Mouse (Mus musculus): ENCODE measurements at regions not wholly inside any gene's neighbourhood (a gene's known extent, or its start where the extent isn't known, plus 50 kb on each side); places are given as distances from the start of the nearest gene placed in this dataset.

GRCm38 (mm10) chr3:154513566-154513965 is 82.9 kb upstream of the Cryz start:
- DNase-seq (ENCODE audit: low spot score), result no peak
- 86% methylated on average over 4 of the region's 4 CpGs for WGBS

GRCm38 (mm10) chr3:154510160-154510559 is 86.4 kb upstream of the Cryz start:
- H3K27ac ChIP-seq, result no peak overlapping the region
- WGBS, result 84% methylated on average over 3 of the region's 3 CpGs
- no peaks in the 10 kb centered on the region for H3K9me3 ChIP-seq
- DNase-seq (ENCODE audit: low spot score), result no peak
- no peaks in the 10 kb centered on the region for H3K36me3 ChIP-seq
- no peaks in the 10 kb centered on the region for H3K4me1 ChIP-seq
- no peaks in the 10 kb centered on the region for H3K27me3 ChIP-seq (ENCODE audit: insufficient read depth, poor library complexity, severe bottlenecking)
- no peak overlapping the region for H3K4me3 ChIP-seq

More at GRCm38 (mm10) chr3:154513566-154513965, 82.9 kb upstream of the Cryz start:
- Histone ChIP-seq H3K4me1 (no peaks in the 10 kb centered on the region), H3K9me3 (no peaks in the 10 kb centered on the region), H3K27ac (no peak overlapping the region), H3K4me3 (no peak overlapping the region), H3K27me3 (ENCODE audit: insufficient read depth, poor library complexity, severe bottlenecking) (no peaks in the 10 kb centered on the region), H3K36me3 (no peaks in the 10 kb centered on the region)

GRCm38 (mm10) chr3:154509394-154509793 is 87.1 kb upstream of the Cryz start:
- no peak for DNase-seq (ENCODE audit: low spot score)
- Histone ChIP-seq H3K27ac (no peak overlapping the region), H3K4me3 (no peak overlapping the region), H3K36me3 (no peaks in the 10 kb centered on the region), H3K27me3 (ENCODE audit: insufficient read depth, poor library complexity, severe bottlenecking) (no peaks in the 10 kb centered on the region), H3K4me1 (no peaks in the 10 kb centered on the region), H3K9me3 (no peaks in the 10 kb centered on the region)
- 76% methylated on average over 6 of the region's 6 CpGs for WGBS

GRCm38 (mm10) chr3:154493387-154493920 is 103.1 kb upstream of the Cryz start:
- DNase-seq (ENCODE audit: low spot score), result no peak
- Histone ChIP-seq H3K27me3 (ENCODE audit: insufficient read depth, poor library complexity, severe bottlenecking) (no peaks in the 10 kb centered on the region), H3K4me1 (no peaks in the 10 kb centered on the region), H3K4me3 (no peak overlapping the region), H3K9me3 (no peaks in the 10 kb centered on the region), H3K27ac (no peak overlapping the region), H3K36me3 (no peaks in the 10 kb centered on the region)
- 54% methylated on average over 2 of the region's 2 CpGs for WGBS

GRCm38 (mm10) chr3:154472426-154472825 is 124.1 kb upstream of the Cryz start:
- no peak for DNase-seq (ENCODE audit: low spot score)
- H3K4me1 ChIP-seq, result peaks cover 5% of the 10 kb centered on the region; the same call in 1 of the 2 replicates
- no peaks in the 10 kb centered on the region for H3K27me3 ChIP-seq (ENCODE audit: insufficient read depth, poor library complexity, severe bottlenecking)
- H3K4me3 ChIP-seq, result no peak overlapping the region
- H3K36me3 ChIP-seq, result no peaks in the 10 kb centered on the region
- WGBS, result 83% methylated on average over 2 of the region's 2 CpGs
- H3K9me3 ChIP-seq, result no peaks in the 10 kb centered on the region
- no peak overlapping the region for H3K27ac ChIP-seq

- Histone ChIP-seq H3K4me3 (peak overlapping the region; percentile 42), H3K27me3 (ENCODE audit: insufficient read depth, poor library complexity, severe bottlenecking) (no peaks in the 10 kb centered on the region), H3K36me3 (no peaks in the 10 kb centered on the region), H3K27ac (peak overlapping the region; percentile 53; the same call in 1 of the 2 replicates), H3K9me3 (no peaks in the 10 kb centered on the region), H3K4me1 (peaks cover 5% of the 10 kb centered on the region; the same call in 1 of the 2 replicates)
- no peak for DNase-seq (ENCODE audit: low spot score)
- 26% methylated on average over 13 of the region's 13 CpGs for WGBS
These were observed 128.7 kb upstream of the Cryz start for GRCm38 (mm10) chr3:154467581-154468374.

- no peaks in the 10 kb centered on the region for H3K27me3 ChIP-seq (ENCODE audit: insufficient read depth, poor library complexity, severe bottlenecking)
- no peaks in the 10 kb centered on the region for H3K9me3 ChIP-seq
- H3K4me3 ChIP-seq, result no peak overlapping the region
- H3K4me1 ChIP-seq, result 0 out of 2 replicates have a peak, but pooled peaks cover 6% of the 10 kb centered on the region
- H3K36me3 ChIP-seq, result no peaks in the 10 kb centered on the region
- 76% methylated on average over 9 of the region's 9 CpGs for WGBS
- no peak for DNase-seq (ENCODE audit: low spot score)
- H3K27ac ChIP-seq, result no peak overlapping the region
These were observed 127.7 kb upstream of the Lhx8 start for GRCm38 (mm10) chr3:154458208-154458607.

GRCm38 (mm10) chr3:154453025-154453424 is 122.6 kb upstream of the Lhx8 start:
- no peaks in the 10 kb centered on the region for H3K4me1 ChIP-seq
- H3K27ac ChIP-seq, result no peak overlapping the region
- 0 out of 2 replicates have a peak, but pooled peaks cover 4% of the 10 kb centered on the region for H3K9me3 ChIP-seq
- H3K4me3 ChIP-seq, result no peak overlapping the region
- no peaks in the 10 kb centered on the region for H3K27me3 ChIP-seq (ENCODE audit: insufficient read depth, poor library complexity, severe bottlenecking)
- no peak for DNase-seq (ENCODE audit: low spot score)
- H3K36me3 ChIP-seq, result no peaks in the 10 kb centered on the region

GRCm38 (mm10) chr3:154452585-154452984 is 122.1 kb upstream of the Lhx8 start:
- no peaks in the 10 kb centered on the region for H3K4me1 ChIP-seq
- WGBS, result 79% methylated on average over 6 of the region's 6 CpGs
- H3K27ac ChIP-seq, result no peak overlapping the region
- no peak for DNase-seq (ENCODE audit: low spot score)
- no peak overlapping the region for H3K4me3 ChIP-seq
- 0 out of 2 replicates have a peak, but pooled peaks cover 4% of the 10 kb centered on the region for H3K9me3 ChIP-seq
- no peaks in the 10 kb centered on the region for H3K36me3 ChIP-seq
- H3K27me3 ChIP-seq (ENCODE audit: insufficient read depth, poor library complexity, severe bottlenecking), result no peaks in the 10 kb centered on the region

- Histone ChIP-seq H3K27ac (no peak overlapping the region), H3K36me3 (no peaks in the 10 kb centered on the region), H3K4me1 (no peaks in the 10 kb centered on the region), H3K4me3 (no peak overlapping the region), H3K27me3 (ENCODE audit: insufficient read depth, poor library complexity, severe bottlenecking) (no peaks in the 10 kb centered on the region), H3K9me3 (0 out of 2 replicates have a peak, but pooled peaks cover 4% of the 10 kb centered on the region)
- DNase-seq (ENCODE audit: low spot score), result no peak
- WGBS, result 82% methylated on average over 7 of the region's 7 CpGs
These were observed 120.7 kb upstream of the Lhx8 start for GRCm38 (mm10) chr3:154451169-154451568.

- Histone ChIP-seq H3K4me3 (no peak overlapping the region), H3K36me3 (no peaks in the 10 kb centered on the region), H3K27me3 (ENCODE audit: insufficient read depth, poor library complexity, severe bottlenecking) (no peaks in the 10 kb centered on the region), H3K9me3 (0 out of 2 replicates have a peak, but pooled peaks cover 4% of the 10 kb centered on the region), H3K27ac (no peak overlapping the region), H3K4me1 (no peaks in the 10 kb centered on the region)
- no peak for DNase-seq (ENCODE audit: low spot score)
- WGBS, result 84% methylated on average over 10 of the region's 10 CpGs
These were observed 113.1 kb upstream of the Lhx8 start for GRCm38 (mm10) chr3:154443351-154444075.

GRCm38 (mm10) chr3:154441454-154441853 is 111.0 kb upstream of the Lhx8 start:
- Histone ChIP-seq H3K4me3 (no peak overlapping the region), H3K27me3 (ENCODE audit: insufficient read depth, poor library complexity, severe bottlenecking) (no peaks in the 10 kb centered on the region), H3K36me3 (no peaks in the 10 kb centered on the region), H3K27ac (no peak overlapping the region), H3K9me3 (0 out of 2 replicates have a peak, but pooled peaks cover 2% of the 10 kb centered on the region), H3K4me1 (no peaks in the 10 kb centered on the region)
- DNase-seq (ENCODE audit: low spot score), result no peak

- Histone ChIP-seq H3K27me3 (ENCODE audit: insufficient read depth, poor library complexity, severe bottlenecking) (no peaks in the 10 kb centered on the region), H3K4me3 (no peak overlapping the region), H3K36me3 (no peaks in the 10 kb centered on the region), H3K27ac (no peak overlapping the region), H3K4me1 (no peaks in the 10 kb centered on the region), H3K9me3 (0 out of 2 replicates have a peak, but pooled peaks cover 2% of the 10 kb centered on the region)
- DNase-seq (ENCODE audit: low spot score), result no peak
- WGBS, result 73% methylated on average over 2 of the region's 2 CpGs
These were observed 110.4 kb upstream of the Lhx8 start for GRCm38 (mm10) chr3:154440899-154441298.

Measured in heart, embryonic 10.5 days (tissue).